Comparison of ENCODE assay signal across 16 mouse cellular contexts in genomic region chr12:116594457-116594856, GRCm38 (mm10).
DNase-seq lines count a peak whose midpoint lies in the region; ATAC-seq and TF ChIP-seq lines count a peak whose summit lies in the region.
"Had no signal": no experiment of that assay in that cellular context is flagged by ENCODE, and none has a peak within 500 bp of the region (broad histone marks: within the 10 kb centered on the region; RNA-seq: fewer than 3 reads in every experiment).

No protein-coding gene starts in this region.

- H3K36me3 ChIP-seq in forebrain, embryonic 16.5 days (ENCODE audit: control insufficient read depth, insufficient read depth), result no peaks in the 10 kb centered on the region
- no peaks in the 10 kb centered on the region for H3K36me3 ChIP-seq in forebrain, embryonic 10.5 days (replicated peaks)
- no peaks in the 10 kb centered on the region for H3K36me3 ChIP-seq in midbrain, embryonic 14.5 days (ENCODE audit: control insufficient read depth, insufficient read depth, low read length)
- no peaks in the 10 kb centered on the region for H3K36me3 ChIP-seq in midbrain, embryonic 13.5 days
- H3K36me3 ChIP-seq: heart, embryonic 13.5 days had no signal

- no peak overlapping the region for H3K4me3 ChIP-seq in forebrain, embryonic 16.5 days (replicated peaks; ENCODE audit: low read length)
- H3K4me3 ChIP-seq in forebrain, embryonic 10.5 days, result no peak overlapping the region
- H3K4me3 ChIP-seq in midbrain, embryonic 14.5 days (replicated peaks; ENCODE audit: low read depth, low read length), result no peak overlapping the region
- no peak overlapping the region for H3K4me3 ChIP-seq in midbrain, embryonic 13.5 days (replicated peaks)
- no peak overlapping the region for H3K4me3 ChIP-seq in cortical plate, adult 2 months (ENCODE audit: insufficient read depth, low read length)
- H3K4me3 ChIP-seq: heart, embryonic 13.5 days; myocyte had no signal

- no peak for TF ChIP-seq POLR2A in cortical plate, adult 2 months (IDR thresholded peaks at IDR 0.05; ENCODE audit: extremely low read depth, insufficient read depth, low read length)

- peaks cover 11% of the 10 kb centered on the region for H3K4me1 ChIP-seq in forebrain, embryonic 16.5 days (replicated peaks; ENCODE audit: control insufficient read depth, insufficient read depth, low read length)
- H3K4me1 ChIP-seq in forebrain, embryonic 10.5 days, result peaks cover 5% of the 10 kb centered on the region
- H3K4me1 ChIP-seq in midbrain, embryonic 14.5 days (ENCODE audit: control insufficient read depth, insufficient read depth, low read length), result peaks cover 20% of the 10 kb centered on the region
- H3K4me1 ChIP-seq in midbrain, embryonic 13.5 days (replicated peaks), result peaks cover 25% of the 10 kb centered on the region
- peaks cover 12% of the 10 kb centered on the region for H3K4me1 ChIP-seq in cortical plate, adult 2 months (ENCODE audit: control insufficient read depth, insufficient read depth, low read length)

- DNase-seq in forebrain, embryonic 10.5 days (ENCODE audit: extremely low spot score, low spot score), result no peak
- DNase-seq in midbrain, embryonic 14.5 days, result no peak
- no peak for DNase-seq in gastrocnemius, postnatal 4 days (ENCODE audit: low spot score in 2 of 2)
- no peak for DNase-seq in frontal cortex, postnatal 36 days (ENCODE audit: low spot score in 2 of 2)
- DNase-seq: cerebellum, adult 11-12 months; cerebellum, postnatal 36 days; gastrocnemius, postnatal 10 days; liver; lung, adult 2 months had no signal

- H3K27me3 ChIP-seq in forebrain, embryonic 16.5 days (replicated peaks; ENCODE audit: control insufficient read depth, insufficient read depth, low read length), result no peaks in the 10 kb centered on the region
- no peaks in the 10 kb centered on the region for H3K27me3 ChIP-seq in forebrain, embryonic 10.5 days (ENCODE audit: poor library complexity, severe bottlenecking)
- no peaks in the 10 kb centered on the region for H3K27me3 ChIP-seq in midbrain, embryonic 14.5 days (ENCODE audit: control insufficient read depth, insufficient read depth, low read length)
- no peaks in the 10 kb centered on the region for H3K27me3 ChIP-seq in midbrain, embryonic 13.5 days
- H3K27me3 ChIP-seq: heart, embryonic 13.5 days had no signal

- peak; percentile 51 for ATAC-seq in forebrain, embryonic 16.5 days
- no peak for ATAC-seq in midbrain, embryonic 14.5 days (ENCODE audit: low FRiP score, low TSS enrichment)
- no peak for ATAC-seq in midbrain, embryonic 13.5 days
- peak; percentile 84 for ATAC-seq in megakaryocyte progenitor cell, adult 5-6 weeks (replicated peaks; ENCODE audit: poor library complexity)

- 77% methylated on average over 8 of the region's 8 CpGs for WGBS in forebrain, embryonic 16.5 days
- WGBS in forebrain, embryonic 10.5 days, result 94% methylated on average over 8 of the region's 8 CpGs
- WGBS in midbrain, embryonic 14.5 days, result 85% methylated on average over 8 of the region's 8 CpGs
- WGBS in midbrain, embryonic 13.5 days, result 81% methylated on average over 8 of the region's 8 CpGs

- no peaks in the 10 kb centered on the region for H3K9me3 ChIP-seq in forebrain, embryonic 16.5 days (ENCODE audit: control insufficient read depth, low read length)
- no peaks in the 10 kb centered on the region for H3K9me3 ChIP-seq in forebrain, embryonic 10.5 days
- H3K9me3 ChIP-seq in midbrain, embryonic 14.5 days (ENCODE audit: control insufficient read depth, low read length), result no peaks in the 10 kb centered on the region
- no peaks in the 10 kb centered on the region for H3K9me3 ChIP-seq in midbrain, embryonic 13.5 days
- H3K9me3 ChIP-seq: heart, embryonic 13.5 days had no signal

- peak overlapping the region; percentile 9 for H3K27ac ChIP-seq in forebrain, embryonic 16.5 days (ENCODE audit: low read length)
- no peak overlapping the region for H3K27ac ChIP-seq in forebrain, embryonic 10.5 days
- H3K27ac ChIP-seq in midbrain, embryonic 14.5 days (replicated peaks; ENCODE audit: low read depth, low read length), result 0 out of 2 replicates have a peak overlapping the region, but pooled peaks have one; percentile 42
- no peak overlapping the region for H3K27ac ChIP-seq in midbrain, embryonic 13.5 days
- H3K27ac ChIP-seq in cortical plate, adult 2 months (ENCODE audit: insufficient read depth, low read length), result peak overlapping the region; percentile 54
- H3K27ac ChIP-seq: heart, embryonic 13.5 days; macrophage had no signal

- no peak overlapping the region for H3K9ac ChIP-seq in forebrain, embryonic 16.5 days (replicated peaks; ENCODE audit: low read depth, low read length)
- H3K9ac ChIP-seq in midbrain, embryonic 14.5 days (replicated peaks; ENCODE audit: low read length), result no peak overlapping the region
- H3K9ac ChIP-seq in midbrain, embryonic 13.5 days (replicated peaks), result no peak overlapping the region
- H3K9ac ChIP-seq: heart, embryonic 13.5 days had no signal

- no peak for TF ChIP-seq CTCF in cortical plate, adult 2 months (IDR thresholded peaks at IDR 0.05; ENCODE audit: extremely low read depth, insufficient read depth, low read length)

- no peak overlapping the region for H3K4me2 ChIP-seq in forebrain, embryonic 16.5 days (ENCODE audit: low read length)
- no peak overlapping the region for H3K4me2 ChIP-seq in midbrain, embryonic 14.5 days (ENCODE audit: low read length)
- H3K4me2 ChIP-seq in midbrain, embryonic 13.5 days (replicated peaks), result no peak overlapping the region
- H3K4me2 ChIP-seq: heart, embryonic 13.5 days had no signal

Comparison
In these comparisons a context has a peak if more than half of its experiments do, and no peak if none do; other contexts are left out.
1. H3K27ac ChIP-seq: peak in forebrain, embryonic 16.5 days (single experiment), midbrain, embryonic 14.5 days (single experiment) and cortical plate, adult 2 months (single experiment); none in forebrain, embryonic 10.5 days (single experiment) and midbrain, embryonic 13.5 days (single experiment).
2. ATAC-seq: peak in forebrain, embryonic 16.5 days (single experiment) and megakaryocyte progenitor cell, adult 5-6 weeks (single experiment); none in midbrain, embryonic 14.5 days (single experiment) and midbrain, embryonic 13.5 days (single experiment).